Mouse (Mus musculus) heart, adult 2 months (tissue): Measurements from ENCODE around the gene Hist4h4. TPM values are rescaled to one million over a fixed set of nuclear protein-coding genes. Genes with fewer than 3 reads are reported as not detected.

Experiments
- DNase-seq, 2 experiments: peaks; one replicate each; pipeline ENCODE4 v3.0.0; 2021
- H3K27ac ChIP-seq: fragments of 200-600 bp; 2 replicates; pipeline ENCODE4 v1.8.1; 2022
- H3K27me3 ChIP-seq: fragments of 200-500 bp; 2 replicates; pipeline ENCODE4 v1.6.1; 2012; ENCODE audit warnings: mild to moderate bottlenecking, low read length, inconsistent platforms, mixed read lengths; ENCODE audit not compliant: control insufficient read depth, insufficient read depth
- H3K36me3 ChIP-seq: fragments of 200-500 bp; 2 replicates; pipeline ENCODE4 v1.6.1; 2012; ENCODE audit warnings: low read length, inconsistent platforms; ENCODE audit not compliant: control insufficient read depth, insufficient read depth
- H3K4me1 ChIP-seq: fragments of 200-500 bp; 2 replicates; pipeline ENCODE4 v1.6.1; 2011; ENCODE audit warnings: low read length; ENCODE audit not compliant: control insufficient read depth, insufficient read depth
- H3K4me3 ChIP-seq: fragments of 200-600 bp; 2 replicates; pipeline ENCODE4 v1.8.1; 2022
- H3K79me2 ChIP-seq: fragments of 200-500 bp; replicated peaks from 2 replicates; pipeline ENCODE4 v1.6.1; 2012; ENCODE audit warnings: mild to moderate bottlenecking, inconsistent platforms, low read length, moderate library complexity, mixed read lengths; ENCODE audit not compliant: control insufficient read depth, insufficient read depth
- H3K9ac ChIP-seq: fragments of 200-500 bp; 2 replicates; pipeline ENCODE4 v1.6.1; 2012; ENCODE audit warnings: low read depth, mild to moderate bottlenecking, control low read depth, inconsistent platforms, low read length, mixed read lengths
- CTCF ChIP-seq: fragments of 200-600 bp; IDR thresholded peaks from 2 replicates; pipeline ENCODE4 v1.8.1; 2022; ENCODE audit warnings: antibody characterized with exemption, mild to moderate bottlenecking, moderate library complexity
- EP300 ChIP-seq: fragments of 200-500 bp; IDR thresholded peaks from 2 replicates; pipeline ENCODE4 v1.6.1; 2011; ENCODE audit warnings: low read depth, low read length, control low read depth; ENCODE audit not compliant: insufficient read depth
- POLR2A ChIP-seq: fragments of 200-500 bp; IDR thresholded peaks from 2 replicates; pipeline ENCODE4 v1.6.1; 2011; ENCODE audit warnings: mild to moderate bottlenecking, low read depth, low read length, control low read depth; ENCODE audit not compliant: insufficient read depth
- WGBS: fragments of 180-500 bp; shearing (Covaris S2); methylation state at CpG from one replicate; pipeline ENCODE4 v1.1.7; 2018; 5-methylcytosine and 5-hydroxymethylcytosine counted together
- intact Hi-C: fragments of 180-260 bp; cut with DNase I; formaldehyde crosslinking; loops from one replicate; pipeline ENCODE4 v1.15.1; 2025
- polyA plus RNA-seq: library from polyadenylated mRNA; depleted of rRNA; stranded (reverse); fragments of >200 nt; gene quantifications from 2 replicates; pipeline ENCODE4 v1.2.3, GENCODE M21; 2012
- total RNA-seq, 2 experiments: library from RNA; stranded (reverse); gene quantifications; 2 replicates each; pipeline ENCODE4 v1.2.3; 2021

The Hist4h4 gene
- total and polyA plus RNA-seq, 3 experiments = 0.16 to 6.5 (median 5.9) TPM

GRCm38 (mm10) chr6:136847790-136848189, 43.6 kb upstream of the Hist4h4 start:
- WGBS = 28% methylated on average over 2 of the region's 2 CpGs
- no peak overlapping the region for H3K27ac ChIP-seq
- H3K36me3 ChIP-seq = no peaks in the 10 kb centered on the region
- no peak overlapping the region for H3K4me3 ChIP-seq
- H3K4me1 ChIP-seq = no peaks in the 10 kb centered on the region; the same call in 1 of the 2 replicates
- no peaks in the 10 kb centered on the region for H3K79me2 ChIP-seq
- H3K9ac ChIP-seq = no peak overlapping the region
- TF ChIP-seq EP300 = no peak
- TF ChIP-seq CTCF = peak; percentile 83
- no peak for TF ChIP-seq POLR2A
- peak; percentile 59 to 70 for DNase-seq
- intact Hi-C loops = no loop called here
- H3K27me3 ChIP-seq = no peaks in the 10 kb centered on the region

GRCm38 (mm10) chr6:136847267-136847666, 43.1 kb upstream of the Hist4h4 start:
- 88% methylated on average over 3 of the region's 3 CpGs for WGBS

GRCm38 (mm10) chr6:136845706-136846480, 41.7 kb upstream of the Hist4h4 start:
- Histone ChIP-seq H3K27me3 (no peaks in the 10 kb centered on the region), H3K9ac (no peak overlapping the region), H3K79me2 (no peaks in the 10 kb centered on the region), H3K4me1 (no peaks in the 10 kb centered on the region), H3K36me3 (no peaks in the 10 kb centered on the region), H3K4me3 (no peak overlapping the region), H3K27ac (no peak overlapping the region)
- TF ChIP-seq CTCF = no peak
- TF ChIP-seq EP300 = no peak
- no peak for TF ChIP-seq POLR2A
- intact Hi-C loops = no loop called here
- no peak for DNase-seq
- 69% methylated on average over 5 of the region's 5 CpGs for WGBS

More at GRCm38 (mm10) chr6:136847267-136847666, 43.1 kb upstream of the Hist4h4 start:
- Histone ChIP-seq H3K27me3 (no peaks in the 10 kb centered on the region), H3K79me2 (no peaks in the 10 kb centered on the region), H3K4me3 (no peak overlapping the region), H3K9ac (no peak overlapping the region), H3K4me1 (no peaks in the 10 kb centered on the region), H3K27ac (no peak overlapping the region), H3K36me3 (no peaks in the 10 kb centered on the region)
- intact Hi-C loops = no loop called here
- DNase-seq = no peak
- TF ChIP-seq EP300 (no peak), POLR2A (no peak), CTCF (no peak)

GRCm38 (mm10) chr6:136844903-136845302, 40.7 kb upstream of the Hist4h4 start:
- no peaks in the 10 kb centered on the region for H3K79me2 ChIP-seq
- H3K9ac ChIP-seq = no peak overlapping the region
- no peak for DNase-seq
- no peaks in the 10 kb centered on the region for H3K4me1 ChIP-seq
- intact Hi-C loops = no loop called here
- WGBS = 66% methylated on average over 2 of the region's 2 CpGs
- H3K27me3 ChIP-seq = no peaks in the 10 kb centered on the region
- H3K27ac ChIP-seq = no peak overlapping the region
- no peaks in the 10 kb centered on the region for H3K36me3 ChIP-seq
- TF ChIP-seq CTCF = no peak
- TF ChIP-seq EP300 = no peak
- no peak for TF ChIP-seq POLR2A
- no peak overlapping the region for H3K4me3 ChIP-seq

GRCm38 (mm10) chr6:136837323-136837722, 33.1 kb upstream of the Hist4h4 start:
- intact Hi-C loops = no loop called here

GRCm38 (mm10) chr6:136835352-136835751, 31.1 kb upstream of the Hist4h4 start, which contains the start of gene Smco3:
Smco3 (minus strand) TSS chr6:136835452.
- intact Hi-C loops = no loop called here
- DNase-seq = no peak

More at GRCm38 (mm10) chr6:136837323-136837722, 33.1 kb upstream of the Hist4h4 start:
- DNase-seq = no peak
- Histone ChIP-seq H3K4me1 (peaks cover 1% of the 10 kb centered on the region; the same call in 1 of the 2 replicates), H3K27me3 (no peaks in the 10 kb centered on the region), H3K9ac (no peak overlapping the region), H3K36me3 (no peaks in the 10 kb centered on the region), H3K4me3 (no peak overlapping the region), H3K79me2 (no peaks in the 10 kb centered on the region), H3K27ac (no peak overlapping the region)
- 49% methylated on average over 3 of the region's 3 CpGs for WGBS
- TF ChIP-seq POLR2A (no peak), EP300 (no peak), CTCF (no peak)

More at GRCm38 (mm10) chr6:136835352-136835751, 31.1 kb upstream of the Hist4h4 start, which contains the start of gene Smco3:
- TF ChIP-seq CTCF (no peak), EP300 (no peak)
- 44% methylated on average over 4 of the region's 4 CpGs for WGBS
- Histone ChIP-seq H3K27ac (no peak within 1 kb of the TSS), H3K4me3 (no peak within 1 kb of the TSS), H3K36me3 (no peaks in the 10 kb centered on the region), H3K4me1 (peaks cover 1% of the 10 kb centered on the region; the same call in 1 of the 2 replicates), H3K27me3 (no peaks in the 10 kb centered on the region), H3K9ac (no peak within 1 kb of the TSS), H3K79me2 (no peaks in the 10 kb centered on the region)
